Mouse (Mus musculus) spleen, adult 2 months (tissue): ENCODE data around the gene Grid1. TPM values are rescaled to one million over a fixed set of nuclear protein-coding genes. Genes with fewer than 3 reads are reported as not detected.

ENCODE experiments used
- DNase-seq, 2 experiments: peaks; one replicate each; pipeline versions ENCODE4 v3.0.0 to v3.0.0-alpha.2; 2012 to 2021; ENCODE audit warnings: low spot score in 2 of 2, low read depth in 1 of 2
- H3K27ac ChIP-seq: fragments of 200-500 bp; 2 replicates; pipeline ENCODE4 v1.5.1; 2012; ENCODE audit warnings: low read length, inconsistent platforms; ENCODE audit not compliant: insufficient read depth
- H3K27me3 ChIP-seq: fragments of 200-500 bp; 2 replicates; pipeline ENCODE4 v1.6.1; 2012; ENCODE audit warnings: mild to moderate bottlenecking, moderate library complexity, low read length, inconsistent platforms; ENCODE audit not compliant: control insufficient read depth, insufficient read depth
- H3K36me3 ChIP-seq: fragments of 200-500 bp; 2 replicates; pipeline ENCODE4 v1.6.1; 2012; ENCODE audit warnings: mild to moderate bottlenecking, low read length, inconsistent platforms; ENCODE audit not compliant: control insufficient read depth, insufficient read depth
- H3K4me1 ChIP-seq: fragments of 200-500 bp; 2 replicates; pipeline ENCODE4 v1.6.1; 2011; ENCODE audit warnings: inconsistent platforms; ENCODE audit not compliant: control insufficient read depth, insufficient read depth, insufficient read length
- H3K4me3 ChIP-seq: fragments of 200-500 bp; 2 replicates; pipeline ENCODE4 v1.5.1; 2011; ENCODE audit warnings: mild to moderate bottlenecking, inconsistent platforms; ENCODE audit not compliant: insufficient read depth, insufficient read length; ENCODE audit errors: extremely low read depth
- CTCF ChIP-seq: fragments of 200-500 bp; IDR thresholded peaks from 2 replicates; pipeline ENCODE4 v1.5.1; 2011; ENCODE audit warnings: mild to moderate bottlenecking, inconsistent platforms; ENCODE audit not compliant: insufficient read depth, insufficient read length, insufficient replicate concordance; ENCODE audit errors: extremely low read depth
- POLR2A ChIP-seq: fragments of 200-500 bp; IDR thresholded peaks from 2 replicates; pipeline ENCODE4 v1.6.1; 2011; ENCODE audit warnings: low read depth, low read length, inconsistent platforms
- WGBS: fragments of 180-500 bp; shearing (Covaris S2); methylation state at CpG from one replicate; pipeline ENCODE4 v1.1.7; 2018; 5-methylcytosine and 5-hydroxymethylcytosine counted together
- polyA plus RNA-seq: library from polyadenylated mRNA; depleted of rRNA; stranded (reverse); fragments of >200 nt; gene quantifications from 2 replicates; pipeline ENCODE4 v1.2.3, GENCODE M21; 2012; rRNA removed

The Grid1 gene
- polyA plus RNA-seq, 1 experiment, result 0.02 TPM

- Histone ChIP-seq H3K27me3 (no peaks in the 10 kb centered on the region), H3K36me3 (no peaks in the 10 kb centered on the region), H3K27ac (no peak overlapping the region), H3K4me3 (no peak overlapping the region), H3K4me1 (no peaks in the 10 kb centered on the region)
- TF ChIP-seq CTCF (no peak), POLR2A (no peak)
- 59% methylated on average over 2 of the region's 2 CpGs for WGBS
- no peak for DNase-seq
Observed at GRCm38 (mm10) chr14:35574489-35574888, 754.6 kb downstream of the Grid1 start.

GRCm38 (mm10) chr14:35575285-35575684, 755.4 kb downstream of the Grid1 start:
- Histone ChIP-seq H3K4me1 (no peaks in the 10 kb centered on the region), H3K27me3 (no peaks in the 10 kb centered on the region), H3K4me3 (no peak overlapping the region), H3K27ac (no peak overlapping the region), H3K36me3 (no peaks in the 10 kb centered on the region)
- DNase-seq, result no peak
- WGBS, result 88% methylated on average over 6 of the region's 6 CpGs
- TF ChIP-seq POLR2A (no peak), CTCF (no peak)

GRCm38 (mm10) chr14:35625749-35626148, 805.8 kb downstream of the Grid1 start:
- 86% methylated on average over 5 of the region's 5 CpGs for WGBS
- TF ChIP-seq CTCF (no peak), POLR2A (no peak)
- no peak overlapping the region for H3K27ac ChIP-seq
- no peaks in the 10 kb centered on the region for H3K36me3 ChIP-seq
- no peaks in the 10 kb centered on the region for H3K27me3 ChIP-seq
- DNase-seq, result no peak
- no peak overlapping the region for H3K4me3 ChIP-seq
- no peaks in the 10 kb centered on the region for H3K4me1 ChIP-seq

Other genes starting within 250 kb of the Grid1 start
- 0.74 and 0.86 TPM in 2 replicates for gene Ldb3, start 231.4 kb upstream of the Grid1 start, polyA plus RNA-seq
- not detected in 2 replicates for gene Opn4, start 220.0 kb upstream of the Grid1 start, polyA plus RNA-seq
- 4.5 and 7.1 TPM in 2 replicates for gene Wapl, start 146.2 kb upstream of the Grid1 start, polyA plus RNA-seq